Mouse (Mus musculus): ENCODE data around the gene Rcan1. TPM values are rescaled to one million over a fixed set of nuclear protein-coding genes. Genes with fewer than 3 reads are reported as not detected.

The Rcan1 gene
- total and polyA plus RNA-seq, 3 experiments = 5.4 to 23.2 (median 15.8) TPM

DNA sequence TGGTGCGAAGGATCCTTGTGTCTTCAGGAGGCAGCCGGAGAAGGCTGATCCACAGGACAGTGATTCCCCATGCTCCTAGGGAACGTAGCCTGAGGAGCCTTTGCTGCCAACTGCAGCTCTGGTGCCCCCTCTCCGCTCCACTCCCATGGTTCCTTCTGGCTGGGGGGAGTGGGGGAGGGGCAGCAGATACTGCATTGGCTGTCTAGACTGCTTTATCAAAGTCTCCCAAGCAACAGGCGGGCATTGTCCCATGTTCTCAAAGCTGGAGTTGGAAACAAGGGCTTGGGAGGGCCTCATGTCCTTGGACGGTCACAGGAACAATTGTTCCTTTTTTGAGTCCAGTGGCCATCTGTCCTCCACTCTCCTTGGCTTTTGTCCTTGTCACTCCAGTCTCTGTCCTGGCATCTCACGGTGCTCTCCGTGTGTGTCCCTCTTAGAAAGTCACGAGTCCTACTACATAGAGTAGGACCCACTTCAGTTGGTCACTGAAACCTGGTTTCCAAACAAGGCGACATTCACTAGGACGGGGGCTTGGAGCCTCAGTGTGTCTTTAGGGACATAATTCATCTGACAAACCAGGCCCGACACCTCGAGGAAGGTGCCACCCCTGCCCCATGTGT, 124.3 kb downstream of the Rcan1 start:
- DNase-seq = peak; percentile 16

DNA sequence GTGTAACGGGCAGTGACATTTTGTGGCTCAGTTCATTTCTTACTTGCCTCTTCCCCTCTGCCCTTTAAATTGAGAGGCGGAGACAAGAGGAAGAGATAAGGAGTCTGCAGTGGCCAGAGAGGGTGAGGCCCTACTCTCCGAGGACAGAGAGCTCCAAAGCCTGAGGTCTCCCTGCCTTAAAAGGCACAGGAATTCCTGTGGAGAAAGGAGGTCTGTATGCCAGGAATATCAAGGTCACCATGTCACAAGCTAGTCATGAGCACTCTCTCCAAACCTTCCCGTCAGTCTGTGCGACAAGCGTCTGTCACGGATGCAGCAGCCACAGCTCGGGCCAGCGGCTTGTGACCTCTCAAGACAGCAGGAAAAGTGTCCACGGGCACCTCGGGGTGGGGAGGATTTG, 125.5 kb downstream of the Rcan1 start:
- DNase-seq = peak; percentile 82

Other genes starting within 250 kb of the Rcan1 start
- gene Kcne2, start 178.5 kb downstream of the Rcan1 start, total RNA-seq (2021) = not detected
- gene Kcne2, start 178.5 kb downstream of the Rcan1 start, polyA plus RNA-seq (2012; rRNA removed) = not detected in 2 replicates
- 10 to 100 TPM; 69.5 to 72.8 TPM for gene Smim11, start 169.6 kb downstream of the Rcan1 start, total RNA-seq (2021)
- 75.0 and 78.7 TPM in 2 replicates for gene Smim11, start 169.6 kb downstream of the Rcan1 start, polyA plus RNA-seq (2012; rRNA removed)
- not detected for gene Fam243, start 149.4 kb downstream of the Rcan1 start, total RNA-seq (2021)
- not detected in 2 replicates for gene Fam243, start 149.4 kb downstream of the Rcan1 start, polyA plus RNA-seq (2012; rRNA removed)
- gene Kcne1, start 111.4 kb downstream of the Rcan1 start, total RNA-seq (2021) = under 1 TPM in 1 of 2 experiments, not detected in 1; 0.17 TPM
- 0.41 TPM in 1 of 2 replicates, not detected in the other for gene Kcne1, start 111.4 kb downstream of the Rcan1 start, polyA plus RNA-seq (2012; rRNA removed)
- gene Clic6, start 14.9 kb upstream of the Rcan1 start, total RNA-seq (2021) = under 1 TPM in 1 of 2 experiments, not detected in 1; 0.55 TPM
- 0.08 and 0.21 TPM in 2 replicates for gene Clic6, start 14.9 kb upstream of the Rcan1 start, polyA plus RNA-seq (2012; rRNA removed)

Data from adrenal gland, adult 2 months (tissue).